Mouse (Mus musculus): ENCODE results near the gene Dhdds.
A peak's percentile ranks its signal among the peaks of the same experiment; 100 is the strongest.

The Dhdds gene

DNA sequence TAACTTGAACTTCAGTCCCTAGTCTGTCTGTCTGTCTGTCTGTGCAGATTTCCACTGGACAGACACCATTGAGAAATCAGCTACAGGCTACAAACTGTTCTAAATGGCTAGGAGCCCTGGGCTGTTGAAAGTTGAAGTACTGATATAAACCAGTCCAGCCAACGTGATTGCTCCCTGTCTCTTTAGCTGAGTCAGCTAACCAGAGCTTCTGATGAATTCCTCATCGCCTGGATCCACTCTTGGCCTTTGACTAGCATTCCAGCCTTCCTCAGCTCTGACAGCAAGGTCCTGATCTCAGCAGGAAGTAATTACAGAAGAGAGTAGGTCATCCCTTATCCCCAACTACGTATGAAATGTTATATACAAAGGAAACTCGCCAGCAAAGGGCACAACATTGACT, 54.0 kb downstream of the Dhdds start:
- H3K4me1 ChIP-seq (replicated peaks; ENCODE audit: low read depth, low read length): peaks cover 3% of the 10 kb centered on the region
- TF ChIP-seq NANOG (IDR thresholded peaks at IDR 0.05; ENCODE audit: borderline replicate concordance, low read length): no peak
- no peak for TF ChIP-seq CTCF (conservative IDR thresholded peaks at IDR 0.05; ENCODE audit: low read length)
- TF ChIP-seq POU5F1 (IDR thresholded peaks at IDR 0.05; ENCODE audit: borderline replicate concordance, low read length): no peak
- H3K9me3 ChIP-seq (ENCODE audit: low read length): peaks cover 5% of the 10 kb centered on the region
- H3K4me3 ChIP-seq (replicated peaks; ENCODE audit: low read length): no peak overlapping the region
- H3K27me3 ChIP-seq (ENCODE audit: insufficient read depth, low read length): 0 out of 2 replicates have a peak, but pooled peaks cover 8% of the 10 kb centered on the region
- no peaks in the 10 kb centered on the region for H3K36me3 ChIP-seq (ENCODE audit: insufficient read depth, low read length)

DNA sequence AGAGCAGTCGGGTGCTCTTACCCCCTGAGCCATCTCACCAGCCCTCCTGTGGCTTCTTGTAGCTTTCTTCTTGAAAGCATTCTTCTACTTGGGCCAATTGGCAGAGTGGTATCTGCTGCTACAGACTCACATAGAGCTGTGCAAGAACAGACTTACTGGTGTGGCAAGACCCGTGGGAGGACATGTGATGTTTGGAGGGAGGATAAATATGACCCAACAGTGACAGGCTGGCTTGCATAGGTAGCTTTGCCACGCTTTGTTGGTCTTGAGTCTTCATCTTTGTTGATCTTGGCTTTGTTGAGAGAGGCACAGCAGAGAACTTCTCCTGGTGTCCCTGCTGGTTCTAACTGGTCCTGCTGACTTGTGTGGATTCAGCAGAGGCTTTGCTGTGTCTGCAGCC, 56.9 kb downstream of the Dhdds start:
- no peaks in the 10 kb centered on the region for H3K36me3 ChIP-seq (ENCODE audit: insufficient read depth, low read length)
- peaks cover 5% of the 10 kb centered on the region for H3K9me3 ChIP-seq (ENCODE audit: low read length)
- 0 out of 2 replicates have a peak, but pooled peaks cover 7% of the 10 kb centered on the region for H3K27me3 ChIP-seq (ENCODE audit: insufficient read depth, low read length)
- TF ChIP-seq NANOG (IDR thresholded peaks at IDR 0.05; ENCODE audit: borderline replicate concordance, low read length) (no peak), POU5F1 (IDR thresholded peaks at IDR 0.05; ENCODE audit: borderline replicate concordance, low read length) (no peak), CTCF (conservative IDR thresholded peaks at IDR 0.05; ENCODE audit: low read length) (no peak)
- peaks cover 9% of the 10 kb centered on the region for H3K4me1 ChIP-seq (replicated peaks; ENCODE audit: low read depth, low read length)
- H3K4me3 ChIP-seq (replicated peaks; ENCODE audit: low read length): no peak overlapping the region

DNA sequence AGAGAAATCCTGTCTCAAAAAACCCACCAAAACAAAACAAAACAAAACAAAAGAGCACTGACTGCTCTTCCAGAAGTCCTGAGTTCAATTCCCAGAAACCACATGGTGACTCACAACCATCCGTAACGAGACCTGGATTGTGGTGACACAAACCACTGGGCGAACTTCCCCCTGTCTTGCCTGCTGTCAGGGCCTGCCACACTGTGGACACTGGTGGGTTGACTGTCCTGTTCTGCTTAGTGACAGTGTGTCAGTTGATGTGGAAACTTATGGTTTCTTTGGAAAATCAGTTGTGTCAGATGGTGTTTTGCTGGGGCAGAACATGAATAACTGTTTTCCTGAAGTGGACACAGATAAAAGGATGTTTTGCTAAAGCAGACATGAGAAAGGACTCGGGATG, 58.0 kb downstream of the Dhdds start:
- H3K36me3 ChIP-seq (ENCODE audit: insufficient read depth, low read length): no peaks in the 10 kb centered on the region
- no peak for TF ChIP-seq NANOG (IDR thresholded peaks at IDR 0.05; ENCODE audit: borderline replicate concordance, low read length)
- no peak for TF ChIP-seq POU5F1 (IDR thresholded peaks at IDR 0.05; ENCODE audit: borderline replicate concordance, low read length)
- no peak for TF ChIP-seq CTCF (conservative IDR thresholded peaks at IDR 0.05; ENCODE audit: low read length)
- H3K4me1 ChIP-seq (replicated peaks; ENCODE audit: low read depth, low read length): peaks cover 9% of the 10 kb centered on the region
- peaks cover 5% of the 10 kb centered on the region for H3K9me3 ChIP-seq (ENCODE audit: low read length)
- H3K4me3 ChIP-seq (replicated peaks; ENCODE audit: low read length): no peak overlapping the region
- H3K27me3 ChIP-seq (ENCODE audit: insufficient read depth, low read length): 0 out of 2 replicates have a peak, but pooled peaks cover under 1% of the 10 kb centered on the region

DNA sequence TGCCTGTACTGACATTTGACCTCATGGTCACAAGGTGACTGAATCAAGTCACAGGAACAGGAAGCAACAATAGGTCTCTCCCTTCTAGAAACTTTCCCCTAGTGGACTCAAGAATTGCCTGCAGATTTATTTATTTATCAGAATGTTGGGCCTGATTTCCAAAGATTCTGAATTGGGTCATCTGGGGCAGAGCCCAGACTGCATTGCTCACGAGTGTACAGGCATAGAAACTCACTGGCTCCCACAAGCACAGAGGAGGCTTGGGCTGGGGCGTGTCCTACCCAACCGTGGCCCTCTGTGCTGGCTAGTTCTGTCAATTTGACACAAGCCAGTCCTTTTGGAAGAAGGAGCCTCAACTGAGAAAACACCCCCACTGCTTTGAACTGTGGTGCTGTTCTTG, 59.1 kb downstream of the Dhdds start:
- Histone ChIP-seq H3K4me3 (replicated peaks; ENCODE audit: low read length) (no peak overlapping the region), H3K9me3 (ENCODE audit: low read length) (peaks cover 5% of the 10 kb centered on the region), H3K36me3 (ENCODE audit: insufficient read depth, low read length) (no peaks in the 10 kb centered on the region), H3K27me3 (ENCODE audit: insufficient read depth, low read length) (no peaks in the 10 kb centered on the region), H3K4me1 (replicated peaks; ENCODE audit: low read depth, low read length) (peaks cover 9% of the 10 kb centered on the region)
- TF ChIP-seq NANOG (IDR thresholded peaks at IDR 0.05; ENCODE audit: borderline replicate concordance, low read length): no peak
- no peak for TF ChIP-seq CTCF (conservative IDR thresholded peaks at IDR 0.05; ENCODE audit: low read length)
- no peak for TF ChIP-seq POU5F1 (IDR thresholded peaks at IDR 0.05; ENCODE audit: borderline replicate concordance, low read length)

DNA sequence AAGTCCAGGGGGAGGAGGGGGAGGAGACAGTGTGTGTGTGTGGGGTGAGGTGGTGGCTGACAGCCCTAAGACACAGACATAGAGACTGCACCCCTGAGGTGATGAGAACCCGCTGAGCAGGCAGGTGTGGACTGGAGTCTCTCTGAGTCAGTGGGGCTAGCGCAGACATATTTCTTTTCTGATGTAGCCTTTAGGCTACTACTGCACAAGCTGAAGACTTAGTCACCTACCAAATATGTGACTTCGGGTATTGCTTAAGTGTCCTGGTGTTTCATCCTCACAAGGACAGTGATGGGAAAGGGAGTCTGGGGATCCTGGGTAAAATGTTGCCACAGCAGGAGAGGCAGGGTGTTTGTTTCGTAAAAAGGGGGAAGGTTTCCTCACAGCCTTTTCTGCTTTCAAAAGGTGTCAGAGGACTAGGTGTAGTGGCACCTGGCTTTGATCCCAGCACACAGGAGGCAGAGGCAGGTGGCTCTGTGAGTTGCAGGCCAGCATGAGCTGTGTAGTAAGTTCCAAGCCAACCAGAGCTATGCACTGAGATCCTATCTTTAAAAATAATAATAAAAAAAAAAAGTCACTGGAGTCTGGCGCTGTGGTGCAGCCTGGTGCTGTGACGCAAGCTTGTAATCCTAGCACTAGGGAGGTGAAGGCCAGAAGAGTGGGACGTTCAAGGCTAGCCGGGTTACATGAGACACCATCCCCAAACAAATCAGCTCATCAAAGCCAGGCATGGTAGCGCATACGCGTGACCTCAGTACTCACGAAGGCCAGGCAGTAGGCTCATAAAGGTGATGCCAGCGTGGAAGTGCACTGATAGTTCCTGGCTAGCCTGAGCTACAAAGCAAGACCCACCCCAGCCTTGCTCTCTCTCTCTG, 60.1 kb downstream of the Dhdds start:
- Histone ChIP-seq H3K4me1 (replicated peaks; ENCODE audit: low read depth, low read length) (peaks cover 9% of the 10 kb centered on the region), H3K27me3 (ENCODE audit: insufficient read depth, low read length) (no peaks in the 10 kb centered on the region), H3K36me3 (ENCODE audit: insufficient read depth, low read length) (no peaks in the 10 kb centered on the region), H3K4me3 (replicated peaks; ENCODE audit: low read length) (no peak overlapping the region), H3K9me3 (ENCODE audit: low read length) (no peaks in the 10 kb centered on the region)
- no peak for TF ChIP-seq CTCF (conservative IDR thresholded peaks at IDR 0.05; ENCODE audit: low read length)
- no peak for TF ChIP-seq NANOG (IDR thresholded peaks at IDR 0.05; ENCODE audit: borderline replicate concordance, low read length)
- TF ChIP-seq POU5F1 (IDR thresholded peaks at IDR 0.05; ENCODE audit: borderline replicate concordance, low read length): no peak

DNA sequence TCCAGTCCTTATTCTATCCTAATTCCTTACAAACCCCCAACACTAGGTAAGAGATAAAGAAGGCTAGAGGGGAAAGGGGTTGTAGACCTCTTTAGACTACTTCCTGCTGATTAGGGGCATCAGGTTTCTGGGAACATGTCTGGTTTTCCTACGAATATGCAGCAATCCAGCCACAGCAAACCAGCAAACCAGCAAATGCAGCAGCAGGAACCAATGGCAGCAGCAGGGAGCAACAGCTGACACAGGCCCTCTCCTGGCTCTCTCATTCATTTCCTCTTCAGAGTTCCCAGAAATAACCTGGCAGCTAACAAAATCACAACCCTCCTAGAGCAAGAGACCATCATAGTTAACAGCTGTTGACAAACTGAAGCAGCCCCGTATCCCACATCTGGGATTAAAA, 62.6 kb downstream of the Dhdds start:
- TF ChIP-seq CTCF (conservative IDR thresholded peaks at IDR 0.05; ENCODE audit: low read length) (no peak), NANOG (IDR thresholded peaks at IDR 0.05; ENCODE audit: borderline replicate concordance, low read length) (no peak), POU5F1 (IDR thresholded peaks at IDR 0.05; ENCODE audit: borderline replicate concordance, low read length) (no peak)
- Histone ChIP-seq H3K27me3 (ENCODE audit: insufficient read depth, low read length) (no peaks in the 10 kb centered on the region), H3K4me3 (replicated peaks; ENCODE audit: low read length) (no peak overlapping the region), H3K36me3 (ENCODE audit: insufficient read depth, low read length) (no peaks in the 10 kb centered on the region), H3K4me1 (replicated peaks; ENCODE audit: low read depth, low read length) (peaks cover 9% of the 10 kb centered on the region), H3K9me3 (ENCODE audit: low read length) (peaks cover 4% of the 10 kb centered on the region; the same call in 1 of the 2 replicates)

DNA sequence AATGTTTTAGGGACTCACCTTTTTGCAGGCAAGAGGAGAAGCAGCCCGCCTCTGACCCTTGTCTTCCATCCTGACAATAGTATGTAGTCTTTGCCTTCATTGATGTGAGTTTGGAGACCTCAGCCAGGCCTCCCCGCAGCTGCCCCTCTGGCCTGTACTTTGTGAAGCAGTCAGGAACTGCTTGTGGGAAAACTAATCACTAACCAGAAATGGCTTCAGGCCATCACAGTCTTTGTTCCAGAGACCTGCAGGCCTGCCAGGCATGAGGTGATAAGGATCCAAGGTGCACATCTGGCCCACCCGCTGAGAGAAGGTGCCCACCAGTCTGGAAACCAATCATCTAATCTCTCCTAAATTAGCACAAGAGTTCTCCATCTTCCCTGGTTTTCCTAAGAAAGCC, 68.9 kb downstream of the Dhdds start:
- Histone ChIP-seq H3K4me3 (replicated peaks; ENCODE audit: low read length) (no peak overlapping the region), H3K4me1 (replicated peaks; ENCODE audit: low read depth, low read length) (peaks cover 20% of the 10 kb centered on the region), H3K27me3 (ENCODE audit: insufficient read depth, low read length) (no peaks in the 10 kb centered on the region), H3K9me3 (ENCODE audit: low read length) (peaks cover 4% of the 10 kb centered on the region; the same call in 1 of the 2 replicates), H3K36me3 (ENCODE audit: insufficient read depth, low read length) (no peaks in the 10 kb centered on the region)
- TF ChIP-seq CTCF (conservative IDR thresholded peaks at IDR 0.05; ENCODE audit: low read length) (no peak), POU5F1 (IDR thresholded peaks at IDR 0.05; ENCODE audit: borderline replicate concordance, low read length) (no peak), NANOG (IDR thresholded peaks at IDR 0.05; ENCODE audit: borderline replicate concordance, low read length) (no peak)

DNA sequence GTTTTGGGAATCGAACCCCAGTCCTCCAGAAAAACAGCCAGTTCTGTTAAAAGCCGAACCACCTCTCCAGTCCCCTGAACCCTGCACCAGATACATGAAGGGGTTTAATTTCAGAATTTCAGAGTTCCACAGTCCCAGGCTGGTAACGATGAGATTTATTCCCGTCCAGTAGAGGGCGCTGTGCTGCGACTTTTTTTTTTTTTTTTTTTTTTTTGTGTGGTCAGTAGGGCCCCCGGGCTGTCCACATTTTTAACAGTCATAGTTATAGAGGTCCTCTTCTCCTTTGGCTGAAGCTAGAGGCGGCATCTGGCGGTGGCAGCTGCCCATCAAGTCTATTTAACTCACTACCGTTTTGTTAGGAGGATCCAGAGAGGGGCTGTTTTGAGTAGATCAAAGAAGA, 69.4 kb downstream of the Dhdds start:
- TF ChIP-seq NANOG (IDR thresholded peaks at IDR 0.05; ENCODE audit: borderline replicate concordance, low read length): no peak
- TF ChIP-seq CTCF (conservative IDR thresholded peaks at IDR 0.05; ENCODE audit: low read length): peak; percentile 79
- Histone ChIP-seq H3K27me3 (ENCODE audit: insufficient read depth, low read length) (no peaks in the 10 kb centered on the region), H3K4me1 (replicated peaks; ENCODE audit: low read depth, low read length) (peaks cover 20% of the 10 kb centered on the region), H3K4me3 (replicated peaks; ENCODE audit: low read length) (no peak overlapping the region), H3K9me3 (ENCODE audit: low read length) (peaks cover 4% of the 10 kb centered on the region; the same call in 1 of the 2 replicates), H3K36me3 (ENCODE audit: insufficient read depth, low read length) (no peaks in the 10 kb centered on the region)

Measured in E14TG2a.4 (cell line).